Mouse (Mus musculus) frontal cortex, postnatal 14 days (tissue): Measurements from ENCODE around the gene Cldn7.

Experiments
- DNase-seq, 2 experiments: peaks; one replicate each; pipeline ENCODE4 v3.0.0; 2022; ENCODE audit warnings: low spot score in 2 of 2

The Cldn7 gene

DNA sequence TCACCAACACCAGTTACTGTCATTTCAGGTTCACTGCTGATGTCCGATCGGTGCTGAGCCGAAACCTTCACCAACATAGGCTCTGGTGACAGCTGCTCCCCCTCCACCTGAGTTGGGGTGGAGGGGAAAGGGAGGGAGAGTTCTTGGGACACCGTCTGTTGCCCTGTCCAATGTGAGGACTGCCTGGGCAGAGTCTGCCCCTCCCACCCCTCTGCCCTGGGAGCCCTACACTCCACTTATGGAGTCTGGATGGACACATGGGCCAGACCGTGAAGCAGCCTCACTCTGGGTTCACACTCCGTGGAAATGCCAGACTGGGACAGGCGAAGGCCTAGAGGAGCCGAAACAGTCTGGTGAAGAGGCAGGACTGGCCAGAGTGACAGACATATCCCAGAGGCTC, 25.4 kb downstream of the Cldn7 start:
- no peak for DNase-seq

DNA sequence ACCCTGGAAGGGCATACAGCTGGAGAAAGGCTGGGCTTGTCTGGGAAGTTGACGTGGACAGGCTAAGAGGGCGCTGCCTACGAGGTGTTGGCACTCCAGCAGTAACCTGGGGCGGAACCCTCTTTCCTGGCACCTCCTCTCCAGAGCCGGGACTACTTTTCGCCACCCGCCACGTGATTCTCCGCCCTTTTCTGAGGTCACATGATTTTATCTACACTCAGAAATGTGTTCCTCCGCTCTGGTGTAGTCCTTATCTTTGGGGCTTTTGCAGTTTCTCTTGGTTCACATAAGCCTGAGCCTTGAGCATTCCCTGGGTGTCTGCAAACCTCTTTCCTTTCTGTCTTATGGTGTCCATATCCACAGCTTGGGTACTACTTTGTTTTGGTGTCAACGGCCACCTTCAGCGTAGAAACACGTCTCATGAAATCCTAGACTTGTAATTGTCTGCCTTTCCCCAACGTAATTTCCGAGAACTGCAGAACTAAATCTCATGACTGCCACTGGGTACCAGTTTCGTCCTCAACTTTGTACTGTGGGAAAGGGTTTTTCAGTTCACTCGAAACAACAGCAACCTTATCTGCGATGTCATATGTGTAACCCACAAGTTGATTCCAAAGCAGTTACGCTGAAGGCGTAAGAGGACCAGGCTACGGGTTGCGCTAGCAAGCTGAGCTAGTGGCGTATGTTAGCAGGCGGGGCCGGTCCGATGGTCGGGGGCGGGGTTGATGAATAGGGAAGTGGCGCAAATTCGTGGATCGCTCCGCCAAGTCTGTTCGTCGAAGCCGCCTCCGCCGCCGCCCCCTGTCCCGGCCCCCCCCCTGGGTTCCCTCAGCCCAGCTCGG, 26.5 kb downstream of the Cldn7 start, which contains the start of gene Gabarap:
Gene Gabarap (plus strand): TSS at position 294 of the 842 bp plus-strand sequence.
- DNase-seq: peak; percentile 93 to 94

GRCm38 (mm10) chr11:69991711-69992110, 27.1 kb downstream of the Cldn7 start:
- DNase-seq: no peak

DNA sequence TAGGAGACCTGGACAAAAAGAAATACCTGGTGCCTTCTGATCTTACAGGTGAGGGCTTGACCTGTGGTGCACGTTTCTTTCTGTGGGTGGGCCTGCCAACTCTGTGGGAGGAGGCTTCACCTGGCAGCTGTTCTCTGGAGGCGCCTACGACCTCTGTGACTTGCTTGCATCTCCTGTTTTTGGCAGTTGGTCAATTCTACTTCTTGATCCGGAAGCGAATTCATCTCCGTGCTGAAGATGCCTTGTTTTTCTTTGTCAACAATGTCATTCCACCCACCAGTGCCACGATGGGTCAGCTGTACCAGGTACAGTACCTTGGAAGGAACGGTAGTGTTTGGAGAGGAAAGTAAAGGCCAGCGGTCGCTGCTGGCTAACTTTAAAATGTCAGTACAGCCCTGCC, 27.8 kb downstream of the Cldn7 start:
- DNase-seq: no peak

- DNase-seq: no peak
These were observed 28.4 kb downstream of the Cldn7 start for GRCm38 (mm10) chr11:69992932-69993331.

GRCm38 (mm10) chr11:69994401-69995090, 30.0 kb downstream of the Cldn7 start:
- no peak for DNase-seq

DNA sequence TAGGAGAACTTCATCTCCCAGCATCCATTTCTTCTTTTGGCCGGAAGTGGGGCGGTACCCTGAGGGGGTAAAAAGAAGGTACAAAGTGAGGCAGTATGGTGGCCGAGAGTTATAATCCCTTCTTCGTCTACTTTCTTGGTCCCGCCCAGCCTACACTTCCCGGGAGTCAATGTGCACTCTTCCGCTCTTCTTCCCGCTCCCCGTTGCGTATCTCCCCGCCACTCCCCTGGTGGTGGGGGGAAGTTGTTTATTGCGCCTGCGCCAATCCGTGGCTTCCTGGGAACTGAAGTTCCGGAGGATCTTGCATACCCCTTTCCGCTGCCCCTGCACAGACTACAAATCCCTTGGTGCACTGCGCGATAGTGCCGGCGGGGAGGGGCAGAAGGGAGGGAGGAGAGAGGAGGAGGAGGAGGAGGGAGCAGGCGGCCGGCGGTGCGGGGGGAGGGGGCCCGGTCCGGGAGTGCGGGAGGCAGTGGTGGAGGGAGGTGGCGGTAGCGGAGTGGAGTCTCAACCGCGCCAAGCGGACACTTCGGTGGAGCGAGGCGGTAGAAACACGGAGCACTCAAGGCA, 30.9 kb downstream of the Cldn7 start, which contains the start of gene Phf23:
Gene Phf23 (plus strand): TSS at position 387 of the 570 bp plus-strand sequence.
- DNase-seq: peak; percentile 94 to 98

GRCm38 (mm10) chr11:69996161-69997061, 31.8 kb downstream of the Cldn7 start:
- DNase-seq: no peak

DNA sequence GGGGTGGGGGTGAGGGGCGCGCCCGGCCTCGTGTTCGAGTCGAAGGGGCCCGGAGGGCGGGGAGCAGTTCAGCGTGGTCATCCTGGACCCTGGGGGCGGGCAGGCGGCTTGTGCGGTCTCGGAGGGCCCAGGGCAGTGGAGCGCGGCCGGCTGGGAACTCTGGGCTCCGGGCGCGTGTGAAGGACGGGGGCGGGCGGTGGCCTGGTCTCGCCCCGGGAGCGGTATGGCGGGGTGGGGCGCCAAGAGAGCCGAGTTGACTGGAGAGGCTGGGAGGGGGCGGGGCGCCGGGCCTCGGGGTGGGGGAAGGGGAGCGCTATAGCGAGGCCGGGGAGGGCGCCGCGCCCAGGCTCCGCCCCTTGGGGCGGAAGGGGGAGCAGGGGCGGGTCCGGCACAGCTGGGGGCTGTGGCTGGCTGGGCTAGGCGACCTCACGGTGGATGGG, 32.5 kb downstream of the Cldn7 start:
- DNase-seq: peak in 1 of 2 experiments; percentile 59

DNA sequence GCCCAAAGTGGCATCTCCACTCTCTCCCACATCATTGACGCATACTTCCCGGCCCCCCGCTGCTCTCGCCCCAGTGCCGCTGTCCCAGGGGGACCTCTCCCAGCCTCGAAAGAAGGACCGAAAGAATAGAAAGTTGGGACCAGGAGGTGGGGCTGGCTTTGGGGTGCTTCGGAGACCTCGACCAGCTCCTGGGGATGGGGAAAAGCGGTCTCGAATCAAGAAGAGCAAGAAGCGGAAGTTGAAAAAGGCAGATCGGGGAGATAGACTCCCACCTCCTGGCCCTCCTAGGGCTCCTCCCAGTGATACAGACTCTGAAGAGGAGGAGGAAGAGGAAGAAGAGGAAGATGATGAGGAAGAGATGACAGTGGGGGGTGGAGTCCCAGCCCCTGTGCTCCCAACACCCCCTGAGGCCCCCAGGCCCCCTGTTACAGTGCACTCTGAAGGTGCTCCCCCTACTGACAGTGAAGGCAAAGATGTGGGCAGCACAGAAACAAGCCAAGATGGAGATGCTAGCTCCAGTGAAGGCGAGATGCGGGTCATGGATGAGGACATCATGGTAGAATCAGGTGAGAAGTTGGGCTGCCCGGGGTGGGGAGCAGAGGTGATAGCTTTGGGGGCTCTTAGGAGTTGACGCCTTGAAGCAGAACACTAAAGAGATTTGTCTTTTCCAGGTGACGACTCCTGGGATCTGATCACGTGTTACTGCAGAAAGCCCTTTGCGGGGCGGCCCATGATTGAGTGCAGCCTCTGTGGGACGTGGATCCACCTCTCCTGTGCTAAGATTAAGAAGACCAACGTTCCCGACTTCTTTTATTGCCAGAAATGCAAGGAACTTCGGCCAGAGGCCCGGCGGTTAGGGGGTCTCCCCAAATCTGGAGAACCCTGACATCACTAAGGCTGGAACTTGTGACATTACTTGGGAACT, 34.2 kb downstream of the Cldn7 start:
- DNase-seq: no peak

- DNase-seq: no peak
These were observed 35.1 kb downstream of the Cldn7 start for GRCm38 (mm10) chr11:69999666-70000065.

DNA sequence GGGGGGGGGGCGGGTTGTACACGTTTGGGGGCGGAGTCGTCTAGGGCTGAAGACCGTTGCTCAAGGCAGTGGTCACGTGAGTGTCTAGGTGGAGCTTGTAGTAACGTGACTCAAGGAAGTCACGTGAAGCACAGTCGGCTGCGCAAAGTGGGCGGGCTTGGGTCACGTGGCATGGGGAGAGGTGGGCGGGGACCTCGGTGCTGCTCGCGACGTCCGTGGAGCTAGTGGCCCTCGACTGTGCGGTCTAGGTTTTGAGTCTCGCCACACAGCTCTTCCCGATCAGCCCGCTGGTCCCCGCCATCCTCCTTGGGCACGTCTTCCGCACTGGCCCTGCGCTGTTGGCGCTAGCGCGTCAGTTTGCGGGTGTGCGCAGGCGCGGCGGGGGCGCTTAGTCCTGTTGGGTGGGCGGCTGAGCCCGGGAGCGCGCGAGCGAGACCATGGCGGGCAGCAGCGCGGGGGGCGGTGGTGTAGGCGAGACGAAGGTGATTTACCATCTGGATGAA, 35.9 kb downstream of the Cldn7 start, which contains the start of gene Dvl2:
Gene Dvl2 (plus strand): TSS at position 200 of the 503 bp plus-strand sequence.
- DNase-seq: peak; percentile 84 to 87

DNA sequence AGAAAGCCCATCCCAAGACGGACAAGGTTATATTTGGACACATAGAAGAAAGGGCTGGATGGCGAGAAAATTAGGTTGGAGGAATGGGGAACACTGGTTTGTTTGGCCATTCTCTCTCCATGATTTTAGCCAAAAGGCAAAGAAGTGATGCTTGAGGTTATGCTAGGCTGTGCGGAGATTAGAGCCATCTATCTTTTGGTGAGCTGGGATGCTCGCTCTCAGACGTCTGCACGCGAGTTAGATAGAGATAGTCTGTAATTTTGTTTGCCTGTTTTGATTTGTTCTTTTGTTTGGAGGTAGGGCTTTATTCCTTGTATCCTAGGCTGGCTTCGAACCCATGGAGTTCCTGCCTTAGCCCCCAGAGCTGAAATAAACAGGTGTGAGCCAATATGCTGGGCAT, 36.6 kb downstream of the Cldn7 start:
- no peak for DNase-seq

DNA sequence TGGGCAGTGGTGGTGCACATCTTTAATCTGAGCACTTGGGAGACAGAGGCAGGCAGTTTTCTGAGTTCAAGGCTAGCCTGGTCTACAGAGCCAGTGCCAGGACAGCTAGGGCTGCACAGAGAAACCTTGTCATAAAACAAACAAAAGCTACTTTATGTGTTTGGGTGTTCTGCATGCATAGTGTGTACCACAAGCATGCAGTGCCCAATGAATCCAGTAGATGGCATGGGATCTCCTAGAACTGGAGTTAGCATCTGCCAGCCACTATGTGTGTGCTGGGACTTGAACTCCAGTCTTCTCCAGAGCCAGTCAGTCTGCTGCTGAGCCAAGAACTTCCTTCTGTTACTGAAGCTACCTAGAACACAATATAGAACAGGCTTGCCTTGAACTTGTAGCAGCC, 37.3 kb downstream of the Cldn7 start:
- DNase-seq: no peak

DNA sequence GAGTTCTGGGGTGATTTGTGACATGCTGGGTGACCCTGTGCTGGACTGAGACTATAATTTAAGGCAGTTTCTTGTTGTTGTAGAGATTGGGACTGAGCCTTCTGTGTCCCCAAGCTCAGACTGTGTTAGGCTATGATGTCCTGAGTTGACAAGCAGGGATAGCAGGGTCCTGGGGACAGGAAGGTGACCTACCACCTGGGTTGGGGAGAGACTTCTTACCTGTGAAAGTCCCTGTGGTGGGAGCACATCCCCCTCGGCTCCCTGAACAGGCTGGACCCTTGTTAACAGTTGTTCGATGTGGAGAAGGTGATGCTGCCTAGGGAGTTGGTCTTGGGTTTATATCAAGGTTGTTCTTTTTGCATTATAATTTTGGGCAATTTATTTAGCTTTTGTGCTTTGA, 37.9 kb downstream of the Cldn7 start:
- DNase-seq: no peak

- DNase-seq: no peak
These were observed 40.9 kb downstream of the Cldn7 start for GRCm38 (mm10) chr11:70005521-70005920.

- no peak for DNase-seq
These were observed 45.5 kb downstream of the Cldn7 start for GRCm38 (mm10) chr11:70010033-70010432.

DNA sequence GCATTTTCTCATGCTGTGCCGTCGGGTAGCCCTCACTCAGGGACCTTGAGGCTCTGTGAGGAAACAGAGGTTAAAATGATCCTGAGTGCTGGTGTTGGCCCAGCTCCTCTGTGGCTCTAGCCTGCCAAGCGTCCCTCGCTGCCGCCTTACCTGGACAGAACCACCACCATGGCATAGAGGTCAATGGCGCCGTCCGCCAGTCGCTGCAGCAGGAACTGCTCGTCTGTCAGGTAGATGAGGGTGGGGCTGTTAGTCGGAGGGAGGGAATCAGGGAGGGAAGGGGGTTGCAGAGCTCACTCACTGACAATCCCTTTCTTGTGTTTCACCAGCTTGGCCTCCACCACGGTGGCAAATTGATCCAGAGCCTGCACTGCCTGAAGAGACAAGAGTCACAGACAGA, 46.0 kb downstream of the Cldn7 start:
- DNase-seq: no peak

- no peak for DNase-seq
These were observed 46.4 kb downstream of the Cldn7 start for GRCm38 (mm10) chr11:70010961-70011360.

DNA sequence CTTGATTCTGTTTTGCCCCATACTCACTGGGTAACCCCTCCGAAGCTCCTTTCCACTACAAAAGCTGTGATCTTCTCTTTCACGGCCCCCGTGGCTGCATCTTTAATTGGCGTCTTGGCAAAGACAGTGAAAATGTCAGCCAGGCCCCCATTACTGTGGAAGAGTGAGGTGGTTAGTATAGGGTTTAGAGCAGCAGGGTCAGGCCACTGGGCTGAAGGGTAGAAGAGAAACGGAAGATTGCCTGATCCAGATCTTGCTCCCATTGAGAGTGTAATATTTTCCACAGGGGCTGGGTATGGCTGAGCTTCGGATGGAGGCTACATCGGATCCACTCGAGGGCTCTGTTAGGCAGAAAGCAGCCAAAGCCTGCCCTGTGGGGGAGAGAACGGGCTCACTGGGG, 48.4 kb downstream of the Cldn7 start:
- no peak for DNase-seq
